Mouse (Mus musculus): ENCODE measurements at regions not wholly inside any gene's neighbourhood (a gene's known extent, or its start where the extent isn't known, plus 50 kb on each side); places are given as distances from the start of the nearest gene placed in this dataset.

- Histone ChIP-seq H3K4me2 (replicated peaks) (no peak overlapping the region), H3K36me3 (no peaks in the 10 kb centered on the region), H3K4me3 (no peak overlapping the region), H3K9ac (replicated peaks) (no peak overlapping the region), H3K9me3 (no peaks in the 10 kb centered on the region), H3K27ac (replicated peaks) (no peak overlapping the region), H3K27me3 (no peaks in the 10 kb centered on the region), H3K4me1 (no peaks in the 10 kb centered on the region)
- ATAC-seq (replicated peaks), result no peak
- WGBS, result 72% methylated on average over 3 of the region's 3 CpGs
Measured at GRCm38 (mm10) chr11:79843021-79843420, 119.2 kb downstream of the Utp6 start.

GRCm38 (mm10) chr11:79839973-79840372, 122.2 kb downstream of the Utp6 start:
- WGBS, result 77% methylated on average over 6 of the region's 6 CpGs
- H3K27ac ChIP-seq (replicated peaks), result no peak overlapping the region

GRCm38 (mm10) chr11:79838051-79838450, 124.1 kb downstream of the Utp6 start:
- Histone ChIP-seq H3K27ac (replicated peaks) (no peak overlapping the region), H3K27me3 (no peaks in the 10 kb centered on the region), H3K4me3 (no peak overlapping the region), H3K4me2 (replicated peaks) (no peak overlapping the region), H3K36me3 (no peaks in the 10 kb centered on the region), H3K9me3 (no peaks in the 10 kb centered on the region), H3K9ac (replicated peaks) (no peak overlapping the region), H3K4me1 (no peaks in the 10 kb centered on the region)
- no peak for ATAC-seq (replicated peaks)
- 61% methylated on average over 4 of the region's 4 CpGs for WGBS

More at GRCm38 (mm10) chr11:79839973-79840372, 122.2 kb downstream of the Utp6 start:
- Histone ChIP-seq H3K4me3 (no peak overlapping the region), H3K36me3 (no peaks in the 10 kb centered on the region), H3K4me2 (replicated peaks) (no peak overlapping the region), H3K9ac (replicated peaks) (no peak overlapping the region), H3K27me3 (no peaks in the 10 kb centered on the region), H3K9me3 (no peaks in the 10 kb centered on the region), H3K4me1 (no peaks in the 10 kb centered on the region)
- no peak for ATAC-seq (replicated peaks)

GRCm38 (mm10) chr11:79837076-79837990, 124.9 kb downstream of the Utp6 start:
- H3K36me3 ChIP-seq, result no peaks in the 10 kb centered on the region
- H3K4me2 ChIP-seq (replicated peaks), result no peak overlapping the region
- H3K4me3 ChIP-seq, result no peak overlapping the region
- H3K9ac ChIP-seq (replicated peaks), result no peak overlapping the region
- H3K27ac ChIP-seq (replicated peaks), result no peak overlapping the region
- H3K9me3 ChIP-seq, result no peaks in the 10 kb centered on the region
- 60% methylated on average over 6 of the region's 6 CpGs for WGBS
- no peaks in the 10 kb centered on the region for H3K4me1 ChIP-seq
- no peak for ATAC-seq (replicated peaks)
- no peaks in the 10 kb centered on the region for H3K27me3 ChIP-seq

GRCm38 (mm10) chr11:79835873-79836272, 126.3 kb downstream of the Utp6 start:
- ATAC-seq (replicated peaks), result no peak
- Histone ChIP-seq H3K4me2 (replicated peaks) (no peak overlapping the region), H3K9ac (replicated peaks) (no peak overlapping the region), H3K4me3 (no peak overlapping the region), H3K4me1 (no peaks in the 10 kb centered on the region), H3K9me3 (no peaks in the 10 kb centered on the region), H3K27me3 (no peaks in the 10 kb centered on the region), H3K27ac (replicated peaks) (no peak overlapping the region), H3K36me3 (no peaks in the 10 kb centered on the region)
- 91% methylated on average over 7 of the region's 7 CpGs for WGBS

GRCm38 (mm10) chr11:79833817-79834216, 128.4 kb downstream of the Utp6 start:
- Histone ChIP-seq H3K36me3 (no peaks in the 10 kb centered on the region), H3K9me3 (no peaks in the 10 kb centered on the region), H3K4me2 (replicated peaks) (no peak overlapping the region), H3K27ac (replicated peaks) (no peak overlapping the region), H3K4me1 (no peaks in the 10 kb centered on the region), H3K27me3 (no peaks in the 10 kb centered on the region), H3K9ac (replicated peaks) (no peak overlapping the region), H3K4me3 (no peak overlapping the region)
- ATAC-seq (replicated peaks), result no peak
- WGBS, result 21% methylated on average over 2 of the region's 2 CpGs

GRCm38 (mm10) chr11:79831591-79832320, 130.4 kb downstream of the Utp6 start:
- Histone ChIP-seq H3K36me3 (no peaks in the 10 kb centered on the region), H3K9ac (replicated peaks) (no peak overlapping the region), H3K4me1 (no peaks in the 10 kb centered on the region), H3K4me2 (replicated peaks) (no peak overlapping the region), H3K9me3 (no peaks in the 10 kb centered on the region), H3K27ac (replicated peaks) (no peak overlapping the region), H3K27me3 (no peaks in the 10 kb centered on the region), H3K4me3 (no peak overlapping the region)
- ATAC-seq (replicated peaks), result no peak
- WGBS, result 85% methylated on average over 11 of the region's 11 CpGs

- H3K4me1 ChIP-seq, result no peaks in the 10 kb centered on the region
- no peaks in the 10 kb centered on the region for H3K27me3 ChIP-seq
- H3K4me3 ChIP-seq, result no peak overlapping the region
- H3K36me3 ChIP-seq, result no peaks in the 10 kb centered on the region
- no peak overlapping the region for H3K4me2 ChIP-seq (replicated peaks)
- WGBS, result 92% methylated on average over 5 of the region's 5 CpGs
- H3K27ac ChIP-seq (replicated peaks), result no peak overlapping the region
- H3K9ac ChIP-seq (replicated peaks), result no peak overlapping the region
- no peak for ATAC-seq (replicated peaks)
- no peaks in the 10 kb centered on the region for H3K9me3 ChIP-seq
Measured at GRCm38 (mm10) chr11:79830567-79831055, 131.6 kb downstream of the Utp6 start.

- H3K4me2 ChIP-seq (replicated peaks), result no peak overlapping the region
- no peaks in the 10 kb centered on the region for H3K4me1 ChIP-seq
- no peak overlapping the region for H3K9ac ChIP-seq (replicated peaks)
- H3K27me3 ChIP-seq, result no peaks in the 10 kb centered on the region
- H3K9me3 ChIP-seq, result no peaks in the 10 kb centered on the region
- no peak for ATAC-seq (replicated peaks)
- 87% methylated on average over 3 of the region's 3 CpGs for WGBS
- H3K36me3 ChIP-seq, result no peaks in the 10 kb centered on the region
- no peak overlapping the region for H3K4me3 ChIP-seq
- no peak overlapping the region for H3K27ac ChIP-seq (replicated peaks)
Measured at GRCm38 (mm10) chr11:79827034-79827433, 135.2 kb downstream of the Utp6 start.

GRCm38 (mm10) chr11:79825881-79826280, 136.3 kb downstream of the Utp6 start:
- Histone ChIP-seq H3K27me3 (no peaks in the 10 kb centered on the region), H3K9me3 (no peaks in the 10 kb centered on the region), H3K4me3 (no peak overlapping the region), H3K4me2 (replicated peaks) (no peak overlapping the region), H3K9ac (replicated peaks) (no peak overlapping the region), H3K36me3 (no peaks in the 10 kb centered on the region), H3K4me1 (no peaks in the 10 kb centered on the region), H3K27ac (replicated peaks) (no peak overlapping the region)
- 86% methylated on average over 4 of the region's 4 CpGs for WGBS
- no peak for ATAC-seq (replicated peaks)

GRCm38 (mm10) chr11:79823631-79824310, 138.4 kb downstream of the Utp6 start:
- no peak overlapping the region for H3K9ac ChIP-seq (replicated peaks)
- no peaks in the 10 kb centered on the region for H3K4me1 ChIP-seq
- H3K4me2 ChIP-seq (replicated peaks), result no peak overlapping the region
- H3K27me3 ChIP-seq, result no peaks in the 10 kb centered on the region
- WGBS, result 87% methylated on average over 11 of the region's 11 CpGs
- H3K27ac ChIP-seq (replicated peaks), result no peak overlapping the region
- no peaks in the 10 kb centered on the region for H3K36me3 ChIP-seq
- ATAC-seq (replicated peaks), result no peak
- H3K9me3 ChIP-seq, result no peaks in the 10 kb centered on the region
- H3K4me3 ChIP-seq, result no peak overlapping the region

GRCm38 (mm10) chr11:79821986-79822385, 140.2 kb downstream of the Utp6 start:
- Histone ChIP-seq H3K27me3 (no peaks in the 10 kb centered on the region), H3K4me3 (no peak overlapping the region), H3K9me3 (no peaks in the 10 kb centered on the region), H3K9ac (replicated peaks) (no peak overlapping the region), H3K36me3 (no peaks in the 10 kb centered on the region), H3K4me1 (no peaks in the 10 kb centered on the region), H3K27ac (replicated peaks) (no peak overlapping the region), H3K4me2 (replicated peaks) (no peak overlapping the region)
- ATAC-seq (replicated peaks), result no peak
- 65% methylated on average over 5 of the region's 5 CpGs for WGBS
